Mouse (Mus musculus) midbrain, embryonic 16.5 days (tissue): ENCODE results near the gene Rap1b. TPM values are rescaled to one million over a fixed set of nuclear protein-coding genes. Genes with fewer than 3 reads are reported as not detected.

ENCODE experiments used
- ATAC-seq: fragments of 200-750 bp; cut with Nextera tagmentation; 2 replicates; pipeline ENCODE4 v1.8.0; 2017; ENCODE audit warnings: moderate TSS enrichment
- H3K27ac ChIP-seq: fragments of 300-500 bp; sonication (generic); 2 replicates; pipeline ENCODE4 v1.5.1; 2014; ENCODE audit warnings: mild to moderate bottlenecking, low read length, mixed read lengths
- H3K27me3 ChIP-seq: fragments of 300-500 bp; sonication (generic); 2 replicates; pipeline ENCODE4 v1.6.1; 2014; ENCODE audit warnings: low read depth, low read length, mixed read lengths; ENCODE audit not compliant: control insufficient read depth, insufficient read depth
- H3K36me3 ChIP-seq: fragments of 300-500 bp; sonication (generic); 2 replicates; pipeline ENCODE4 v1.6.1; 2014; ENCODE audit warnings: mild to moderate bottlenecking, low read length, moderate library complexity, mixed read lengths; ENCODE audit not compliant: control insufficient read depth, insufficient read depth
- H3K4me1 ChIP-seq: fragments of 300-500 bp; sonication (generic); 2 replicates; pipeline ENCODE4 v1.6.1; 2014; ENCODE audit warnings: mild to moderate bottlenecking, low read length, mixed read lengths; ENCODE audit not compliant: control insufficient read depth, insufficient read depth
- H3K4me2 ChIP-seq: fragments of 300-500 bp; sonication (generic); 2 replicates; pipeline ENCODE4 v1.6.1; 2014; ENCODE audit warnings: mild to moderate bottlenecking, low read length, mixed read lengths
- H3K4me3 ChIP-seq: fragments of 300-500 bp; sonication (generic); 2 replicates; pipeline ENCODE4 v1.5.1; 2014; ENCODE audit warnings: low read depth, mild to moderate bottlenecking, low read length, moderate library complexity, mixed read lengths
- H3K9ac ChIP-seq: fragments of 300-500 bp; sonication (generic); 2 replicates; pipeline ENCODE4 v1.6.1; 2014; ENCODE audit warnings: low read depth, low read length, mixed read lengths
- H3K9me3 ChIP-seq: fragments of 300-500 bp; sonication (generic); replicated peaks from 2 replicates; pipeline ENCODE4 v1.6.1; 2014; ENCODE audit warnings: mild to moderate bottlenecking, low read length, mixed read lengths; ENCODE audit not compliant: control insufficient read depth, poor library complexity, severe bottlenecking
- WGBS: fragments of 180-500 bp; shearing (Covaris S2); extraction: QIAGEN DNeasy Blood & Tissue Kit; methylation state at CpG from one replicate; pipeline ENCODE4 v1.1.7; 2014; 5-methylcytosine and 5-hydroxymethylcytosine counted together
- polyA plus RNA-seq: library from polyadenylated mRNA; unstranded; fragments of >200 nt; fragmentation: Nextera tagmentation; extraction: Ambion mirVana; gene quantifications from 2 replicates; pipeline ENCODE4 v1.2.1, GENCODE M21; 2015

Rap1b gene
- polyA plus RNA-seq, 1 experiment from 2014 or later, result 171 TPM

DNA sequence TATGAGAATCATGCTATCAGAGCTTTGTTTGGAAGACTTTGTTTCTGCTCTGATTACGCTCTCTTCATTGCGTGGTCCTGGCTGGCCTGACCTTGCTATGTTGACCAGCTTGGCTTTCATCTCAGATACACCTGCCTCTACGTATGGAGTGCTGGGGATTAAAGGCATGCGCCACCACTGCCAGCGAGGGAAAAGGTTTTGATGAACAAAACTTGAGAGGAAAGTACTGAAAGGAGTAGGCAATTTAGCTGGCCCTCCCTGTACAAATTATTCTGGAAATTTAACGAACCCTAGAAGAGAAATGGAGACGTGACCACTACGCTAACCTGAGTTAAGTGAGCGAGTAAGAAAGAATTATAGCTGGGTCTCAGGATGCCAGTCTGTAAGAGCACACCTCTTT lies 961 bp upstream of the Rap1b start:
- H3K9me3 ChIP-seq, result no peaks in the 10 kb centered on the region
- H3K27ac ChIP-seq, result peak overlapping the region; percentile 98

GRCm38 (mm10) chr10:117846260-117846632 lies 411 bp upstream of the Rap1b start:
- Histone ChIP-seq H3K9me3 (no peaks in the 10 kb centered on the region), H3K36me3 (no peaks in the 10 kb centered on the region), H3K4me2 (peak overlapping the region; percentile 45), H3K4me1 (peaks cover 21% of the 10 kb centered on the region), H3K27me3 (no peaks in the 10 kb centered on the region), H3K27ac (peak overlapping the region; percentile 98), H3K9ac (peak overlapping the region; percentile 75), H3K4me3 (peak overlapping the region; percentile 90)
- peak; percentile 93 for ATAC-seq
- WGBS, result 1% methylated on average over 21 of the region's 21 CpGs

More for the DNA sequence above, 961 bp upstream of the Rap1b start:
- Histone ChIP-seq H3K4me2 (peak overlapping the region; percentile 45), H3K36me3 (no peaks in the 10 kb centered on the region), H3K27me3 (no peaks in the 10 kb centered on the region), H3K4me1 (peaks cover 21% of the 10 kb centered on the region), H3K9ac (peak overlapping the region; percentile 75; the same call in 1 of the 2 replicates), H3K4me3 (peak overlapping the region; percentile 90; the same call in 1 of the 2 replicates)
- ATAC-seq, result no peak; the same call in 1 of the 2 replicates
- 40% methylated on average over 9 of the region's 9 CpGs for WGBS

DNA sequence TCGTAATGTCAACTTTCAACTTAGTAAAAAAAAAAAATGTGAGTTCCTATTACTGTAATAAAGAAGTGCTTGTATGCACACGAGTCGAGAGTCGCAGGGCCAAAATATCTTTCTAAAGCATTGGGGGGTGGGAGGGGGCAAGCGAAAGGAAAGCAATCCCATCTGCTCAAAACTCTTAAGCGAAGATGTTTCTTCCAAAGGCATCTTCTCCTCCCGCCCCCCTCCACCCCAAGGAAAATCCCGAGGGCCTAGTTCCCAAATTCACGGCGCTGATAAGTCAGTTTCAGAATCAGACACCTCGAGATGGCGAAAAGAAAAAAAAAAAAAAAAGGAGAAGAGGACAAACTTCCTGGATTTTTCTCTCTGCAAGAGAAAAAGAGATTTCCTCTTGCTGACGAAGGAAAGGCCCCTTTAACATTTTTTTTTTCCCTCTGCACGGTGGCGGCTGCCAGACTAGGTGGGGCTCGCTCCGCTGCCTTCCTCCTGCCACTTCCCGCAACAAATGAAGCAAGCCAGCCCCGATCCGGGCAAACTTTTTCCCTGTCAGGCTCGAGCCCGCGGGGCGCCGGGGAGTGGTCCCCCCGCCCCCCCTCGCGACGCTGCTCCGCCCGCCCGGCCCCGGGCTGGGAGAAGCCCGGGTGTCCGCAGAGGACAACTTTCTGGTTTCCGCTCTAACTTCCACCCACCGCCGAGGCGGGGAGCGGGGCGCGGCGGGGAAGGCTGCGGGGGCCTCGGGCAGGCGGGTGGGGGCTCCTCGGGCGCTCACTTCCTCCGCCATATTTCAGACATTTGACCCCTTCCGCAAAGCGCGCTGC lies 846 bp downstream of the Rap1b start:
- ATAC-seq, result peak; percentile 36
- Histone ChIP-seq H3K9ac (peak overlapping the region; percentile 75), H3K4me1 (peaks cover 21% of the 10 kb centered on the region), H3K4me3 (peak overlapping the region; percentile 90), H3K36me3 (no peaks in the 10 kb centered on the region), H3K4me2 (peak overlapping the region; percentile 54), H3K9me3 (no peaks in the 10 kb centered on the region), H3K27me3 (no peaks in the 10 kb centered on the region), H3K27ac (peak overlapping the region; percentile 98)
- WGBS, result 3% methylated on average over 35 of the region's 52 CpGs

GRCm38 (mm10) chr10:117844279-117844678 lies 1.6 kb downstream of the Rap1b start:
- Histone ChIP-seq H3K27me3 (no peaks in the 10 kb centered on the region), H3K36me3 (no peaks in the 10 kb centered on the region), H3K9ac (0 out of 2 replicates have a peak overlapping the region, but pooled peaks have one; percentile 38), H3K4me1 (peaks cover 21% of the 10 kb centered on the region), H3K9me3 (no peaks in the 10 kb centered on the region), H3K4me3 (peak overlapping the region; percentile 90), H3K27ac (no peak overlapping the region), H3K4me2 (peak overlapping the region; percentile 54)
- no peak for ATAC-seq
- WGBS, result 38% methylated on average over 5 of the region's 5 CpGs

DNA sequence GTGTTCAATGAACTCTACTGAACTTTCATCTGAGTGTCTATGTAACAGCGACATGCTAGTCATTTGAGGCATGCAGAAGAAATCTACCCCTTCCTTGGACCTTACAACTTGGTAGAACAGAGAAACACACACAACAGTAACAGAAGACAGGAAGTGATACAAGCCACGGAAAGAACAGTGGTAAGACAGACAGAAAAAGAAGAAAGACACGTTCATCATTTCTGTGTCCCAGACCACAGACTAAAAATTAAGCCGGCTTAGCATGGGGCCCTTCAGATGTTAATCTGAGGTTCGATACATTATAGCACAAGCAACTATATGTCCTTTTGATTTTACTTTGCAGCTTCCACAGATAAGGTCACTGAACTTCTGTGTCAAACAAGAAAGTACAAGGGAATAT lies 2.1 kb downstream of the Rap1b start:
- H3K27me3 ChIP-seq, result no peaks in the 10 kb centered on the region
- no peaks in the 10 kb centered on the region for H3K36me3 ChIP-seq
- H3K4me2 ChIP-seq, result peak overlapping the region; percentile 54
- no peak for ATAC-seq
- H3K4me3 ChIP-seq, result no peak overlapping the region
- H3K9ac ChIP-seq, result no peak overlapping the region
- peaks cover 21% of the 10 kb centered on the region for H3K4me1 ChIP-seq
- no peaks in the 10 kb centered on the region for H3K9me3 ChIP-seq
- no peak overlapping the region for H3K27ac ChIP-seq
- 75% methylated on average over 5 of the region's 5 CpGs for WGBS

- H3K9ac ChIP-seq, result no peak overlapping the region
- no peak for ATAC-seq
- no peaks in the 10 kb centered on the region for H3K27me3 ChIP-seq
- peaks cover 18% of the 10 kb centered on the region for H3K4me1 ChIP-seq
- WGBS, result 90% methylated on average over 1 of the region's 1 CpGs
- no peaks in the 10 kb centered on the region for H3K36me3 ChIP-seq
- no peak overlapping the region for H3K4me3 ChIP-seq
- no peak overlapping the region for H3K27ac ChIP-seq
- no peaks in the 10 kb centered on the region for H3K9me3 ChIP-seq
- no peak overlapping the region for H3K4me2 ChIP-seq
Measured at GRCm38 (mm10) chr10:117841765-117842164, 4.1 kb downstream of the Rap1b start.

- Histone ChIP-seq H3K4me3 (no peak overlapping the region), H3K4me1 (peaks cover 14% of the 10 kb centered on the region), H3K9me3 (no peaks in the 10 kb centered on the region), H3K36me3 (no peaks in the 10 kb centered on the region), H3K27ac (no peak overlapping the region), H3K9ac (no peak overlapping the region), H3K27me3 (no peaks in the 10 kb centered on the region), H3K4me2 (no peak overlapping the region)
- no peak for ATAC-seq
- 94% methylated on average over 5 of the region's 5 CpGs for WGBS
Measured at GRCm38 (mm10) chr10:117840431-117840995, 5.3 kb downstream of the Rap1b start.

GRCm38 (mm10) chr10:117839737-117840136 lies 6.1 kb downstream of the Rap1b start:
- Histone ChIP-seq H3K4me3 (no peak overlapping the region), H3K27me3 (no peaks in the 10 kb centered on the region), H3K4me2 (no peak overlapping the region), H3K9me3 (no peaks in the 10 kb centered on the region), H3K9ac (no peak overlapping the region), H3K27ac (no peak overlapping the region), H3K4me1 (peaks cover 16% of the 10 kb centered on the region), H3K36me3 (no peaks in the 10 kb centered on the region)
- ATAC-seq, result no peak
- 95% methylated on average over 3 of the region's 3 CpGs for WGBS

DNA sequence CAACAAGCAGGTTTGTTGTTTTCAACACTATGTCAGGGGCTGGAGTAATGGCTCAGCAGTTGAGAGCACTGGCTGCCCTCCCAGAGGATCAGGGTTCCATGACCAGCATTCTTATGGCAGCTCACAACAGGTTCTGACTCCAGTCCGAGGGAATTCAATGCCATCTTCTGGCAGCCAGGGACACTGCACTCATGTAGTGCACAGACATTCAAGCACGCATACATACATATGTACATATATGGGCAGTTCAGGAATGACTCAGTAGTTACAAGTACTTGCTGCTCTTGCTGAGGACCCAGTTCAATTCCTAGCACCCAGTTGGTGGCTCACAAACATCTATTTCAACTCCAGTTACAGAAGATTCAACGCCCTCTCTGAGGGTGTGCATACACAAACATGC lies 6.9 kb downstream of the Rap1b start:
- no peaks in the 10 kb centered on the region for H3K9me3 ChIP-seq
- H3K4me1 ChIP-seq, result peaks cover 11% of the 10 kb centered on the region
- H3K27ac ChIP-seq, result no peak overlapping the region
- 93% methylated on average over 3 of the region's 3 CpGs for WGBS
- no peak overlapping the region for H3K9ac ChIP-seq
- H3K36me3 ChIP-seq, result no peaks in the 10 kb centered on the region
- no peak for ATAC-seq
- no peaks in the 10 kb centered on the region for H3K27me3 ChIP-seq
- H3K4me3 ChIP-seq, result no peak overlapping the region
- no peak overlapping the region for H3K4me2 ChIP-seq
